Mouse (Mus musculus) intestine, embryonic 14.5 days (tissue): ENCODE results near the gene Mrpl32. TPM values are rescaled to one million over a fixed set of nuclear protein-coding genes. Genes with fewer than 3 reads are reported as not detected.

Experiments used
- ATAC-seq: fragments of 200-750 bp; cut with Nextera tagmentation; replicated peaks from 2 replicates; pipeline ENCODE4 v1.8.0; 2017; ENCODE audit warnings: low read depth, moderate number of reproducible peaks, moderate TSS enrichment, moderate library complexity; ENCODE audit not compliant: low FRiP score, low TSS enrichment
- DNase-seq: peaks from one replicate; pipeline ENCODE4 v3.0.0-alpha.2; 2018; ENCODE audit warnings: low spot score
- H3K27ac ChIP-seq: fragments of 300-500 bp; sonication (generic); 2 replicates; pipeline ENCODE4 v1.5.1; 2014; ENCODE audit warnings: low read depth, mild to moderate bottlenecking, control low read depth
- H3K27me3 ChIP-seq: fragments of 300-500 bp; sonication (generic); replicated peaks from 2 replicates; pipeline ENCODE4 v1.6.1; 2014; ENCODE audit warnings: low read length, control low read depth; ENCODE audit not compliant: control insufficient read depth, insufficient read depth
- H3K36me3 ChIP-seq: fragments of 300-500 bp; sonication (generic); 2 replicates; pipeline ENCODE4 v1.6.1; 2014; ENCODE audit warnings: low read length, control low read depth; ENCODE audit not compliant: control insufficient read depth, insufficient read depth
- H3K4me1 ChIP-seq: fragments of 300-500 bp; sonication (generic); replicated peaks from 2 replicates; pipeline ENCODE4 v1.6.1; 2014; ENCODE audit warnings: low read length, control low read depth, mixed read lengths; ENCODE audit not compliant: control insufficient read depth, insufficient read depth
- H3K4me2 ChIP-seq: fragments of 300-500 bp; sonication (generic); 2 replicates; pipeline ENCODE4 v1.6.1; 2014; ENCODE audit warnings: low read length
- H3K4me3 ChIP-seq: fragments of 300-500 bp; sonication (generic); 2 replicates; pipeline ENCODE4 v1.5.1; 2014; ENCODE audit warnings: low read depth, low read length, control low read depth, mixed read lengths
- H3K9ac ChIP-seq: fragments of 300-500 bp; sonication (generic); 2 replicates; pipeline ENCODE4 v1.6.1; 2014; ENCODE audit warnings: mild to moderate bottlenecking, low read length
- H3K9me3 ChIP-seq: fragments of 300-500 bp; sonication (generic); 2 replicates; pipeline ENCODE4 v1.6.1; 2016; ENCODE audit warnings: low read length, control low read depth; ENCODE audit not compliant: control insufficient read depth
- WGBS: fragments of 180-500 bp; shearing (Covaris S2); extraction: QIAGEN DNeasy Blood & Tissue Kit; methylation state at CpG from one replicate; pipeline ENCODE4 v1.1.7; 2014; 5-methylcytosine and 5-hydroxymethylcytosine counted together
- polyA plus RNA-seq: library from polyadenylated mRNA; unstranded; fragments of >200 nt; fragmentation: Nextera tagmentation; extraction: Ambion mirVana; gene quantifications from 2 replicates; pipeline ENCODE4 v1.2.1, GENCODE M21; 2014

The Mrpl32 gene
- 113 and 121 TPM in 2 replicates for polyA plus RNA-seq

- Histone ChIP-seq H3K27ac (peak within 1 kb of the TSS; percentile 62; the same call in 1 of the 2 replicates), H3K27me3 (no peaks in the 10 kb centered on the region), H3K36me3 (peaks cover 32% of the 10 kb centered on the region), H3K4me3 (peak within 1 kb of the TSS; percentile 97), H3K4me2 (peak within 1 kb of the TSS; percentile 62), H3K9ac (peak within 1 kb of the TSS; percentile 93), H3K9me3 (no peaks in the 10 kb centered on the region), H3K4me1 (no peaks in the 10 kb centered on the region)
- DNase-seq, result peak; percentile 96
- under 1% methylated on average over 42 of the region's 42 CpGs for WGBS
- ATAC-seq, result peak; percentile 99
Measured at GRCm38 (mm10) chr13:14612926-14613529, at the start of gene Mrpl32, which contains the start of gene Psma2. Gene Mrpl32, minus strand, starts transcription at chr13:14613165. Gene Psma2, plus strand, starts transcription at chr13:14613240.

GRCm38 (mm10) chr13:14649301-14649700 is 36.3 kb upstream of the Mrpl32 start:
- Histone ChIP-seq H3K27me3 (no peaks in the 10 kb centered on the region), H3K4me1 (no peaks in the 10 kb centered on the region), H3K36me3 (no peaks in the 10 kb centered on the region), H3K9ac (no peak overlapping the region), H3K9me3 (no peaks in the 10 kb centered on the region), H3K4me2 (no peak overlapping the region), H3K27ac (no peak overlapping the region), H3K4me3 (no peak overlapping the region)
- ATAC-seq (no peak), DNase-seq (no peak)
- WGBS, result 22% methylated on average over 1 of the region's 1 CpGs

GRCm38 (mm10) chr13:14639998-14640397 is 27.0 kb upstream of the Mrpl32 start:
- 56% methylated on average over 1 of the region's 1 CpGs for WGBS
- no peaks in the 10 kb centered on the region for H3K9me3 ChIP-seq
- no peak for ATAC-seq

GRCm38 (mm10) chr13:14629726-14630641 is 17.0 kb upstream of the Mrpl32 start, which contains the start of gene AW209491:
Gene AW209491, plus strand, starts transcription at chr13:14630154.
- DNase-seq (peak; percentile 95), ATAC-seq (peak; percentile 96)
- H3K4me2 ChIP-seq, result peak within 1 kb of the TSS; percentile 80
- no peaks in the 10 kb centered on the region for H3K27me3 ChIP-seq
- no peaks in the 10 kb centered on the region for H3K9me3 ChIP-seq
- H3K27ac ChIP-seq, result peak within 1 kb of the TSS; percentile 74
- H3K4me3 ChIP-seq, result peak within 1 kb of the TSS; percentile 74
- peaks cover 5% of the 10 kb centered on the region; the same call in 1 of the 2 replicates for H3K4me1 ChIP-seq
- peak within 1 kb of the TSS; percentile 73 for H3K9ac ChIP-seq
- peaks cover 30% of the 10 kb centered on the region for H3K36me3 ChIP-seq
- under 1% methylated on average over 29 of the region's 29 CpGs for WGBS

More at GRCm38 (mm10) chr13:14639998-14640397, 27.0 kb upstream of the Mrpl32 start:
- Histone ChIP-seq H3K36me3 (peaks cover 33% of the 10 kb centered on the region), H3K4me2 (no peak overlapping the region), H3K4me3 (no peak overlapping the region), H3K27me3 (no peaks in the 10 kb centered on the region), H3K27ac (no peak overlapping the region), H3K9ac (no peak overlapping the region), H3K4me1 (no peaks in the 10 kb centered on the region)
- DNase-seq, result no peak

GRCm38 (mm10) chr13:14618724-14619123 is 5.8 kb upstream of the Mrpl32 start:
- no peak overlapping the region for H3K27ac ChIP-seq
- peaks cover 59% of the 10 kb centered on the region for H3K36me3 ChIP-seq
- no peak overlapping the region for H3K4me2 ChIP-seq
- ATAC-seq, result 0 out of 2 replicates have a peak, but pooled peaks have one; percentile 29
- no peak overlapping the region for H3K9ac ChIP-seq
- DNase-seq, result peak; percentile 82
- WGBS, result 34% methylated on average over 2 of the region's 2 CpGs
- H3K27me3 ChIP-seq, result no peaks in the 10 kb centered on the region
- no peak overlapping the region for H3K4me3 ChIP-seq
- H3K9me3 ChIP-seq, result no peaks in the 10 kb centered on the region
- H3K4me1 ChIP-seq, result no peaks in the 10 kb centered on the region

- H3K36me3 ChIP-seq, result peaks cover 37% of the 10 kb centered on the region
- peak overlapping the region; percentile 60; the same call in 1 of the 2 replicates for H3K27ac ChIP-seq
- H3K27me3 ChIP-seq, result no peaks in the 10 kb centered on the region
- peak overlapping the region; percentile 60 for H3K4me2 ChIP-seq
- WGBS, result 1% methylated on average over 9 of the region's 9 CpGs
- no peaks in the 10 kb centered on the region for H3K4me1 ChIP-seq
- no peaks in the 10 kb centered on the region for H3K9me3 ChIP-seq
- DNase-seq (no peak), ATAC-seq (no peak)
- peak overlapping the region; percentile 97 for H3K4me3 ChIP-seq
- H3K9ac ChIP-seq, result peak overlapping the region; percentile 93
Measured at GRCm38 (mm10) chr13:14613553-14613952, 588 bp upstream of the Mrpl32 start.

- no peaks in the 10 kb centered on the region for H3K9me3 ChIP-seq
- peak overlapping the region; percentile 62; the same call in 1 of the 2 replicates for H3K27ac ChIP-seq
- 3% methylated on average over 10 of the region's 10 CpGs for WGBS
- H3K4me2 ChIP-seq, result peak overlapping the region; percentile 62
- H3K36me3 ChIP-seq, result peaks cover 28% of the 10 kb centered on the region
- peak overlapping the region; percentile 57 for H3K9ac ChIP-seq
- H3K27me3 ChIP-seq, result no peaks in the 10 kb centered on the region
- no peaks in the 10 kb centered on the region for H3K4me1 ChIP-seq
- H3K4me3 ChIP-seq, result peak overlapping the region; percentile 97
- ATAC-seq, result peak; percentile 71
- DNase-seq, result no peak
Measured at GRCm38 (mm10) chr13:14612463-14612862, 502 bp downstream of the Mrpl32 start.

- Histone ChIP-seq H3K4me2 (no peak overlapping the region), H3K27ac (no peak overlapping the region), H3K4me1 (no peaks in the 10 kb centered on the region), H3K36me3 (peaks cover 17% of the 10 kb centered on the region), H3K9ac (no peak overlapping the region), H3K4me3 (no peak overlapping the region), H3K9me3 (no peaks in the 10 kb centered on the region), H3K27me3 (no peaks in the 10 kb centered on the region)
- DNase-seq (no peak), ATAC-seq (no peak)
Measured at GRCm38 (mm10) chr13:14607616-14608015, 5.3 kb downstream of the Mrpl32 start.
